Mouse (Mus musculus) small intestine, adult 2 months (tissue): ENCODE data around the gene Marveld2.

ENCODE experiments used
- CTCF ChIP-seq: fragments of 200-500 bp; IDR thresholded peaks from 2 replicates; pipeline ENCODE4 v1.5.1; 2012; ENCODE audit warnings: low read depth, mild to moderate bottlenecking, control low read depth, inconsistent platforms, low read length, moderate library complexity, mixed read lengths; ENCODE audit not compliant: insufficient replicate concordance, insufficient read length; ENCODE audit errors: extremely low read depth
- POLR2A ChIP-seq: fragments of 200-500 bp; IDR thresholded peaks from 2 replicates; pipeline ENCODE4 v1.6.1; 2012; ENCODE audit warnings: low read depth, mild to moderate bottlenecking, control low read depth, inconsistent platforms, low read length, moderate library complexity

GRCm38 (mm10) chr13:100634106-100634691 lies 17.4 kb upstream of the Marveld2 start:
- TF ChIP-seq POLR2A (no peak), CTCF (no peak)
